Mouse (Mus musculus): Measurements from ENCODE around the gene Emilin3.
"Not testable (repeated sequence)": the region's sequence is repeated elsewhere in the genome, so short reads cannot be mapped to it uniquely, and the experiment has no call there.

Emilin3 gene

GRCm38 (mm10) chr2:160912231-160912671 is at the start of gene Emilin3:
Gene Emilin3 (minus strand): TSS chr2:160912328.
- DNase-seq (ENCODE audit: low read depth, low spot score): no peak

GRCm38 (mm10) chr2:160960956-160961646 is 49.0 kb upstream of the Emilin3 start:
- DNase-seq (ENCODE audit: low read depth, low spot score): no peak

DNA sequence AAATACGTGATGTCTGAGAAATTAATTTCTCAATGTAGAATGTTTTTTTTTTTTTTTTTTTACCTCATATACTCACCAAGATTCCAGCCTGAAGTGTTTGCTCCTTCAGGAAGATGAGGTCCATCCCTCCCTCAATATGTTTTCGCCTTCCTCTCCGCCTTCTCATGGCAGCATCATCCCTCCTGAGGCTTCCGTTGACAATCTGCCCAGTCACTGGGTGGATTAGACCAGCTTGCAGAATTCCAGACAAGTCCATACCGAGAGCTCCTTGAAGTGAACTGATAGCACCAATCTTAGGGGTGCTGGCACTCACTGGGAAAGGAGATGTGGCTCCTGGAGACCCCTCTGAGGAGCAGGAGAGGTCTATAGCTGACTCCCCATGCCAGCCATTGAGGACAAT is 47.8 kb upstream of the Emilin3 start:
- no peak for DNase-seq (ENCODE audit: low read depth, low spot score)

- DNase-seq (ENCODE audit: low read depth, low spot score): no peak
Observed at GRCm38 (mm10) chr2:160958737-160959136, 46.6 kb upstream of the Emilin3 start.

- DNase-seq (ENCODE audit: low read depth, low spot score): not testable (repeated sequence)
Observed at GRCm38 (mm10) chr2:160957801-160958200, 45.7 kb upstream of the Emilin3 start.

DNA sequence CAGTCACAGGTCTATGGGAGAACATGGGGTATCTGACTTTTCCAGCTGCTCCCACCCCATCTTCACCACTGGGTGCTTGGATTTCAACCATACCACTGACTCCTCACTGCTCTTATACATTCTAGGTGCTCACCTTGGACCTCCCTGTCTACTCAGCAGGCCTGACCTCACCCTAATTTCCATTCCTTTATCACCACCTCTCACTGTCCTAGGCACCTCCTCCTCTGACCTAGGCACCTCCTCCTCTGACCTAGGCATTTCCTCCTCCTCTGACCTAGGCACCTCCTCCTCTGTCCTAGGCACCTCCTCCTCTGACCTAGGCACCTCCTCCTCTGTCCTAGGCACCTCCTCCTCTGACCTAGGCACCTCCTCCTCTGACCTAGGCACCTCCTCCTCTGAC is 45.2 kb upstream of the Emilin3 start:
- DNase-seq (ENCODE audit: low read depth, low spot score): not testable (repeated sequence)

DNA sequence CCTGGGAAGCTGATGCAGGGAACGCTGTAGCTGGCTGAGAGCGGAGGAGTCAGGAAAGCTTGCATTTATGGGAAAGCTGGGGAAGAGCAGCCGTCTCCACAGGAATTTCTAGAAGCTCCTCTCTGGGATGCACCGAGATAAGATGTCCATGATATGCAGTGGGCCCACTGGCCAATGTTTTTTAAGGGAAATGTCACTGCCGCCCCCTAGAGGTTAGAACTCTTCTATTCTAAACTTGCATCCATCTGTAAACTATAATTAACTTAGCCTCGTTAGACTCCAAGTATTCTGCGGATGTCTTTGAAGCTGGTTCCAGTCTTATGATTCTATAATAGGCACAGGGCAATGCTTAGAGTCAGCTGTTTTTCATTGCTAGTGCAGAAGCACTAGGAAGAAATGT is 43.2 kb upstream of the Emilin3 start:
- DNase-seq (ENCODE audit: low read depth, low spot score): no peak

- DNase-seq (ENCODE audit: low read depth, low spot score): no peak
Observed at GRCm38 (mm10) chr2:160954541-160954940, 42.4 kb upstream of the Emilin3 start.

- DNase-seq (ENCODE audit: low read depth, low spot score): no peak
Observed at GRCm38 (mm10) chr2:160953131-160953873, 41.2 kb upstream of the Emilin3 start.

DNA sequence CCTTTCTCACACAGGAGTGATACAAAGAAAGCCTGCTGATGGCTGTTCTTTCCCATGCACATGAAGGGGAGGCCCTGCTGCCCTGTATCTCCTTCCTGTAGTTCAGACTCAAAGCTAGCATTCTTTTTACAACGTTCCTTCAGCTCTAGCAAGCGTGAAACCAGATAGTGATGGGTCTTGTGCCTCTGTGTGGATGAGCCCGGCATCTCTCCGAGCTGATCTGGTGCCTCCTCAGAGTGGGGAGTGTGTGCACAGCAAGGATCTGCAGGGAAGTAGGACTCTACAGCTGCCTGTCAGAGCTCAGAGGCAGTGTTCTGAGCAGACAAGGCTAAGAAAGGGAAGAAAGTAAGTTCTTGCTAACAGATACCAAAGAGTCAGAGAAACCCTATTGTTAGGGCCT is 39.5 kb upstream of the Emilin3 start:
- no peak for DNase-seq (ENCODE audit: low read depth, low spot score)

DNA sequence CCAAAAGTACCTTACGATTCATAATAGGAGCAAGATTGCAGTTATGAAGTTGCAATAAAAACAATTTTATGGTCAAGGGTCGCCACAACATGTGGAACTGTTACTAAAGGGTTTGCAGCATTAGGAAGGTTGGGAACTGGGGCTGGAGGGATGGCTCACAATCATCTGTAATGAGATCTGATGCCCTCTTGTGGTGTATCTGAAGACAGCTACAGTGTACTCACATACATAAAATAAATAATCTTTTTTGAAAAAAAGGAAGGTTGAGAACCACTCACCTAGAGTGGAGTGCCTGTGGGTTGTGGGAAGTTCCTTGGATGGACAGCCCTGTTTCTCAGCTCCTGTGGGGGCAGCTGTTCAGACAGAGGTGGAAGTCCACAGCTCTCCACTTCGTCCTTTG is 30.3 kb upstream of the Emilin3 start:
- DNase-seq (ENCODE audit: low read depth, low spot score): no peak

- no peak for DNase-seq (ENCODE audit: low read depth, low spot score)
Observed at GRCm38 (mm10) chr2:160940930-160941709, 29.0 kb upstream of the Emilin3 start.

DNA sequence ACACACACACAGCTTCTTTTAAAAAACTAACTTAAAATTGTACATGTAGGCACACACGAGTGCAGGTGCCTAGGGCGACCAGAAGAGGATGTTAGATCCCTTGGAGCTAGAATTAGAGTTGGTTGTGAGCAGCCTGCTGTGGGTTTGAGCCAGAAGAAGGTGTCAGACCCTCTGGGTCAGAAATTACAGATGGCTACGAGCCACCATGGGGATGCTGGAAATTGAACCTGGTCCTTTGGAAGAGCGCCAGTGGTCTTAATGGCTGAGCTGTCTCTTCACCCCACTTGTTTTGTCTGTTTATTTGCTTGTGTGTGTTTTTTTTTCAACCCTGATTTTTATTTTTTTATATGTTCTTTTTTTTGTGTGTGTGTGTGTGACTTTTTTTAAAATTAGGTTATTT is 22.3 kb upstream of the Emilin3 start:
- no peak for DNase-seq (ENCODE audit: low read depth, low spot score)

DNA sequence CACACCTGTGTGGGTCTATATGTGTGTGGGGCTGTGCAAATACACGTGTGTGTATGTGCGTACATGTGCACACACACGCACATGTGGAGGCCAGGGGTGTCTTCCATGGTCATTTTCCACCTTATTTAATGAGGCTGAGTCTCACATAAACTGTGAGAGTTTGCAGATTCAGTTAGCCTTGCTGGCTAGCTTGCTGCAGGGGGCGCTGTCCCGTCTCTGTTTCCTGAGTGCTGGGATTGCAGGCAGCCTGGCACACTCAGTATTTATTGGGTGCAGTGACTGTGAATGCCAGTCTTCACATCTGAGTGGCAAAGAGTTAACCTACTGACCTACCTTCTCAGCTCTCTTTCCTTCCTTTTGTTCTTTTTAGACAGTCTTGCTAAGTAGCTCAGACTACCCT is 21.8 kb upstream of the Emilin3 start:
- DNase-seq (ENCODE audit: low read depth, low spot score): no peak

- DNase-seq (ENCODE audit: low read depth, low spot score): no peak
Observed at GRCm38 (mm10) chr2:160932981-160933380, 20.9 kb upstream of the Emilin3 start.

GRCm38 (mm10) chr2:160932325-160932724 is 20.2 kb upstream of the Emilin3 start:
- no peak for DNase-seq (ENCODE audit: low read depth, low spot score)

DNA sequence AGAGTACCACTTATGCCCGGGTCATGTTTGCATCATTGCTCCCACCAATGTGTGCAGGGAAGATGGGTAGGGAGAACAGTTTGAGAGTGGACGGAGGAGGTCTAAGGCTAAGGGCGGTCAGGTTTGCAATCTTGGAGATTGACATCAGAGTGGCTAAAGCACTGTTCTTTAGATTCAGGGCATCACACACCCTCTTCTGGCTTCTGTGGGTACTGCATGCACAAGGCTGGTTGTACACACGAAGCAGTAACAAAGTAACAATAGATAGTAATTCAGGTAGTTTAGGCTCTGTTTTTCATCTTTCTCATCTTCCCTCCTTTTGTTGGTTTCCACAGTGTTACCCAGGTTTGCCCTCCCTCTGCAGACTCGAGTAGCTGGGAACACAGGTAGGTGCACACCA is 19.2 kb upstream of the Emilin3 start:
- no peak for DNase-seq (ENCODE audit: low read depth, low spot score)

DNA sequence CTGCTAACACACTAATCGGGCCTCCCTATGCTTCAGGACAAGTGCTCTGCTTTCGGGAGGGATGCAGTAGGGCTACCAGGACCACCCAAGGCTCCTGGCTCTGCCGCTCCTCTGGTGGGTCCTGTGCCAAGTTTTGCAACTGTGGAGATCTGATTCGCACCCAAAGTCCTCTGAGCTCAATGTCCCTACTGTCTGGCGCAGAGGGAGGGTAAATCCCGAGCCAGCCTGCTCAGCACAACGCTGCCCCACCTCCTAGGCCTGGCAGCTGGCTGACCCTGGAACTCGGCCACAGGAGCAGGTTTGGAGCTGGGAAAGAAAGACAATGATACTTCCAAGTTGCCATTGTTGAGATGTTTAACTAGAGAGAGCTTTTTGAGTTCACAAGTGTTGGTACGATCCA is 13.1 kb upstream of the Emilin3 start:
- no peak for DNase-seq (ENCODE audit: low read depth, low spot score)

GRCm38 (mm10) chr2:160921285-160921684 is 9.2 kb upstream of the Emilin3 start:
- DNase-seq (ENCODE audit: low read depth, low spot score): no peak

DNA sequence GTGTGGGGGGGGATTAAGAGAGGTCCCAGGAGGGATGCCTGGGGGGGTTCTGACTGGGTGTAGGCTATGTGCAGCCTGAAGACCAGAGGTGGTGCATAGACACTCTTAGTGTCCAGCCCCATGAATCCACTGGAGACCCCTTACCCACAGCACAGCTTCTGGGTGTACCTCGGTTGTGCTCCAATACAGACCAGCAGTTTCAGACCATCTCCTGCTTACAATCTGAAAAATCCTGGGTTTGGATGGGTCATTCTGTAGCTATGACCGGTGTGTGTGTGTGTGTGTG is 6.7 kb upstream of the Emilin3 start:
- DNase-seq (ENCODE audit: low read depth, low spot score): no peak

GRCm38 (mm10) chr2:160918154-160918929 is 6.2 kb upstream of the Emilin3 start:
- DNase-seq (ENCODE audit: low read depth, low spot score): no peak

GRCm38 (mm10) chr2:160917313-160917712 is 5.2 kb upstream of the Emilin3 start:
- DNase-seq (ENCODE audit: low read depth, low spot score): no peak

All from c-Kit-negative CD71-positive TER-119-positive erythroid progenitor cells, embryonic 14.5 days (primary cell).